Mouse (Mus musculus): ENCODE measurements around the gene Khdrbs2. TPM values are rescaled to one million over a fixed set of nuclear protein-coding genes. Genes with fewer than 3 reads are reported as not detected.
A peak's percentile ranks its signal among the peaks of the same experiment; 100 is the strongest.

Gene Khdrbs2
- total and polyA plus RNA-seq, 2 experiments from 2014 or later: 19.6 to 32.0 TPM

DNA sequence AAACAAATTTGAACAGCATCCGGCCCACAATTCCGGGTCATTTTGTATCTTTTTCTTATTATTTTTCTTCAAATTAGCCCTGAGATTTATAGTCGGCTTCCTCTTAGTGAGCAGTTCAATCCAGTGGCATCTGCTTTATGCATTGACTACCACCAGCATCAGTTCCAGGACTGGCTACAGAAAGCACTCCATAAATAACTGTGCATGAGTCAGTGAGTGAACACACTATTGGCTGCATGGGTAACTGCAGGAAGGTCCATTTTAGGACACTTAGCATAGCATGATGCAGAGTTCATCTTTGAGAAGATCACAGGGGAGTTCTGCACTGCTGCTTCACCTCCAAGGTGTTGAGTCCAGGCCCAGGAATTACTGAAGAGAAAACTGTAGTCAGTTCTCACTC is 258.0 kb downstream of the Khdrbs2 start:
- H3K4me3 ChIP-seq (ENCODE audit: low read length): no peak overlapping the region
- no peak for DNase-seq (ENCODE audit: low spot score)
- no peaks in the 10 kb centered on the region for H3K27me3 ChIP-seq (ENCODE audit: insufficient read depth, low read length)
- no peak overlapping the region for H3K27ac ChIP-seq
- no peak for TF ChIP-seq CTCF (IDR thresholded peaks at IDR 0.05; ENCODE audit: low read depth)
- H3K4me2 ChIP-seq (ENCODE audit: low read depth, low read length): no peak overlapping the region
- H3K9ac ChIP-seq (replicated peaks; ENCODE audit: low read length): no peak overlapping the region
- no peaks in the 10 kb centered on the region for H3K36me3 ChIP-seq (ENCODE audit: insufficient read depth, low read length)
- no peak for ATAC-seq
- H3K4me1 ChIP-seq (ENCODE audit: insufficient read depth, low read length): no peaks in the 10 kb centered on the region
- 92% methylated on average over 3 of the region's 3 CpGs for WGBS
- no peaks in the 10 kb centered on the region for H3K9me3 ChIP-seq (ENCODE audit: low read length)

DNA sequence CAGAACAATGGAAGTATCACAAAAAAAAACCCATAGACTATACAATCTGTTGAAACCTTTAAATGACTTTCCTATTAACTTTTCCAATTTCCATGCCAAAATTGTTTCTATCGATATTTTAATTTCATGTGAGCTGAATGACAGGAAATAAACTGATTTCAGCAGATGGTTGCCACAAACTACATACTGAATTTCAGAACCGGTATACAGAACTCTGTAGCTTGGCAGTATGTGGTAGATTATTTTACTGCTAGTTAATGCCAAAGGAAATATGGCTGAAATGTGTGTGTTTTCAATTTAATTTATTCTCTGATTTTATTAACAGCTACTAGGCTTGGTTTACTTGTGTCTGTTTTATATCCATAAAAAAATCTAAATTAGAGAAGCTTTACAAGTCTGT is 260.6 kb downstream of the Khdrbs2 start:
- no peaks in the 10 kb centered on the region for H3K36me3 ChIP-seq (ENCODE audit: insufficient read depth, low read length)
- no peak for ATAC-seq
- no peak overlapping the region for H3K27ac ChIP-seq
- H3K27me3 ChIP-seq (ENCODE audit: insufficient read depth, low read length): no peaks in the 10 kb centered on the region
- H3K9me3 ChIP-seq (ENCODE audit: low read length): no peaks in the 10 kb centered on the region
- no peak overlapping the region for H3K4me2 ChIP-seq (ENCODE audit: low read depth, low read length)
- DNase-seq (ENCODE audit: low spot score): no peak
- H3K4me1 ChIP-seq (ENCODE audit: insufficient read depth, low read length): no peaks in the 10 kb centered on the region
- WGBS: 83% methylated on average over 2 of the region's 2 CpGs
- no peak for TF ChIP-seq CTCF (IDR thresholded peaks at IDR 0.05; ENCODE audit: low read depth)
- H3K9ac ChIP-seq (replicated peaks; ENCODE audit: low read length): no peak overlapping the region
- H3K4me3 ChIP-seq (ENCODE audit: low read length): no peak overlapping the region

DNA sequence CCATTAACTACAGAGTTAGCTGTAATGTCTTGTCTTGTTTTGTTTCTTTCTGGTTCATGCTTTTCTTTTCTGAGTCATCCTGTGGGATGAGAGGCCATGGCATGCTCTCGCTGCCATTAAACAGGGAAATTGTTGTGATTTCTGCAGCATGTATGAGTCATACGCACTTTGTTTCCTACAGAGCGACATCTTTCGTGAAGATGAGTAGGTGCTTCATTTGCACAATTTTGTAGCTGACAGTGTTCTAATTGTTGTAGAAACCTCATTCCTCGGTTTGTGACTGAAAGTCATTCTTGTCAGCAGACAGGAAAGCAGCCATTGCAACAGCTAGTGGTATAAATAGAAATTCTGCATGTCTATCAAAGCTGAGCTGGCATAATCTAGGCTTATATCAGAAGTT is 271.4 kb downstream of the Khdrbs2 start:
- Histone ChIP-seq H3K4me2 (ENCODE audit: low read depth, low read length) (no peak overlapping the region), H3K4me3 (ENCODE audit: low read length) (no peak overlapping the region), H3K27ac (no peak overlapping the region), H3K9me3 (ENCODE audit: low read length) (no peaks in the 10 kb centered on the region), H3K36me3 (ENCODE audit: insufficient read depth, low read length) (no peaks in the 10 kb centered on the region), H3K9ac (replicated peaks; ENCODE audit: low read length) (no peak overlapping the region), H3K27me3 (ENCODE audit: insufficient read depth, low read length) (no peaks in the 10 kb centered on the region), H3K4me1 (ENCODE audit: insufficient read depth, low read length) (no peaks in the 10 kb centered on the region)
- ATAC-seq (no peak), DNase-seq (ENCODE audit: low spot score) (no peak)
- no peak for TF ChIP-seq CTCF (IDR thresholded peaks at IDR 0.05; ENCODE audit: low read depth)
- WGBS: 77% methylated on average over 5 of the region's 5 CpGs

DNA sequence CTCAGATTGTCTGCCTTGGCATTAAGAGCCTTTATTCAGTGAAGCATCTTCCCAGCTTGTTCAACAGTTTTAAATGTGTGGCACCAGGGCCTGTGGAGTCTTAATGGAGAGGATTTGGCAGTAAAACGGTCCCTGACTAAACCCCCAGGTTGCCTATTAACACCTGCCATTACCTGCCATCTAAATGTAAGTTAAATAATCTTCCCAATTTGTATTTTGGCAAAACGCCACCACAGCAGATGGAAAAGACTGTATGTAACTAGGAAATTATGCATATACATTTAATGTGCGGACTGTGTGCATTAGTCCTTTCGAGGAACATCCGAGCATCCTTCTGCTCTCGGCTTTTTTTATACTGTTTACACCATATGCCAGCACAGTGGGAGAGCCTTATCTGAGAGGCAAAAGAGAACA is 290.6 kb downstream of the Khdrbs2 start:
- no peaks in the 10 kb centered on the region for H3K27me3 ChIP-seq (ENCODE audit: insufficient read depth, low read length)
- ATAC-seq (peak; percentile 82), DNase-seq (ENCODE audit: low spot score) (peak; percentile 74)
- H3K27ac ChIP-seq: no peak overlapping the region
- H3K4me2 ChIP-seq (ENCODE audit: low read depth, low read length): no peak overlapping the region
- no peaks in the 10 kb centered on the region for H3K36me3 ChIP-seq (ENCODE audit: insufficient read depth, low read length)
- no peak for TF ChIP-seq CTCF (IDR thresholded peaks at IDR 0.05; ENCODE audit: low read depth)
- H3K9ac ChIP-seq (replicated peaks; ENCODE audit: low read length): no peak overlapping the region
- H3K9me3 ChIP-seq (ENCODE audit: low read length): no peaks in the 10 kb centered on the region
- WGBS: 54% methylated on average over 6 of the region's 6 CpGs
- H3K4me3 ChIP-seq (ENCODE audit: low read length): no peak overlapping the region
- H3K4me1 ChIP-seq (ENCODE audit: insufficient read depth, low read length): no peaks in the 10 kb centered on the region

DNA sequence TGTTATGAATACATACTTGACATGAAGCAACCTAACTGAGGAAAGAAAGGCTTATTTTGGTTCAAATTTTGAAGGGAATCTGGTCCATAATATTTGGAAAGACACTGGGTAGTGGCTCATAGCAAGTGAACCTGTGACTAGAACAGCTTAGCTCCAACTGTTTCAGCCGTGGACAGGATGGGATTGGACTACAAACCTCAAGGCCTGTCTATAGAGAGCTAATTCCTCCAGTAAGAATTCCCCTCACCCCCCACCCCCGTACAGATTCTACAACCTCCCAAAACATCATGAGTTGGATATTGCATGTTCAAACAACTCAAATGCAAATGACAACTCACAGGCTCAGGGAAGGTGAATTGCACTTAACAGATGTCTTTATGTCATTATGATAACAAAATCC is 298.5 kb downstream of the Khdrbs2 start:
- no peak for ATAC-seq
- no peaks in the 10 kb centered on the region for H3K36me3 ChIP-seq (ENCODE audit: insufficient read depth, low read length)
- WGBS: 79% methylated on average over 2 of the region's 2 CpGs
- H3K4me1 ChIP-seq (ENCODE audit: insufficient read depth, low read length): no peaks in the 10 kb centered on the region
- no peak overlapping the region for H3K4me3 ChIP-seq (ENCODE audit: low read length)
- no peak overlapping the region for H3K9ac ChIP-seq (replicated peaks; ENCODE audit: low read length)
- no peak overlapping the region for H3K27ac ChIP-seq
- H3K27me3 ChIP-seq (ENCODE audit: insufficient read depth, low read length): no peaks in the 10 kb centered on the region
- no peak overlapping the region for H3K4me2 ChIP-seq (ENCODE audit: low read depth, low read length)
- no peaks in the 10 kb centered on the region for H3K9me3 ChIP-seq (ENCODE audit: low read length)
- TF ChIP-seq CTCF (IDR thresholded peaks at IDR 0.05; ENCODE audit: low read depth): no peak
- no peak for DNase-seq (ENCODE audit: low spot score)

DNA sequence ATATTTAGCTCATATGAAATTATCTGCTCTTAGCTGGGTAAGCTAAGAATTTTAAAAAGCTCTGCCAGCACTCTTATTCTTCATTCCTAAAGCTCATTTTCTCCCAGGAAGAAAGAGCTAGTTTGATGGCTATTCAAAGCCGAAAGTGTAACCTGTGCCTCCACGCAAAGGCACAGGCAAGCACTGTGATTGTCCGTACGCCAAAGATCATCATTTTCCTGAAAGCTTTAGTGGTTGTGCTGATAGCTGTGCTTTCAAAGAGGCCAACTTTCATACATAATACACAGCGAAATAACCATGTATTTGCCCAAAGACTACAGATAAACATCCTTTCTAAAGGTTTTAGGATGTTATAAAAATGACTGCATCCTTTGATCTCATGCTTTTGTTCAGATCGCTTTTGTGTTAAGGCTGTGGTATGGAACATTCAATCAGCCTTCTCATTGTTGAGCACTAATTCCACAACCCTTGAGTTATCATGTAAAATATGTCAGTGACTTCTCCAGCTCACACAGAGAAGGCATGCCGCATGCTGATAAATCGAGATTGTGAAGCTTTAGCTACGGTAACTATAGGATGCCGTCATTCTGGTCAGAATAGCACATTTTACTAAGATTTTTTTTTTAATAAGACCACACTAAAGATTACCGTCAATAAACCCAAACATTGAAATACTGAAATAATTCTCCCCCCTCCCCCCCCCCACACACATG is 299.1 kb downstream of the Khdrbs2 start:
- no peaks in the 10 kb centered on the region for H3K9me3 ChIP-seq (ENCODE audit: low read length)
- H3K36me3 ChIP-seq (ENCODE audit: insufficient read depth, low read length): no peaks in the 10 kb centered on the region
- 57% methylated on average over 11 of the region's 11 CpGs for WGBS
- no peak overlapping the region for H3K27ac ChIP-seq
- no peak overlapping the region for H3K9ac ChIP-seq (replicated peaks; ENCODE audit: low read length)
- no peaks in the 10 kb centered on the region for H3K4me1 ChIP-seq (ENCODE audit: insufficient read depth, low read length)
- no peak for TF ChIP-seq CTCF (IDR thresholded peaks at IDR 0.05; ENCODE audit: low read depth)
- no peak overlapping the region for H3K4me3 ChIP-seq (ENCODE audit: low read length)
- no peaks in the 10 kb centered on the region for H3K27me3 ChIP-seq (ENCODE audit: insufficient read depth, low read length)
- DNase-seq (ENCODE audit: low spot score): no peak
- ATAC-seq: no peak
- H3K4me2 ChIP-seq (ENCODE audit: low read depth, low read length): no peak overlapping the region

DNA sequence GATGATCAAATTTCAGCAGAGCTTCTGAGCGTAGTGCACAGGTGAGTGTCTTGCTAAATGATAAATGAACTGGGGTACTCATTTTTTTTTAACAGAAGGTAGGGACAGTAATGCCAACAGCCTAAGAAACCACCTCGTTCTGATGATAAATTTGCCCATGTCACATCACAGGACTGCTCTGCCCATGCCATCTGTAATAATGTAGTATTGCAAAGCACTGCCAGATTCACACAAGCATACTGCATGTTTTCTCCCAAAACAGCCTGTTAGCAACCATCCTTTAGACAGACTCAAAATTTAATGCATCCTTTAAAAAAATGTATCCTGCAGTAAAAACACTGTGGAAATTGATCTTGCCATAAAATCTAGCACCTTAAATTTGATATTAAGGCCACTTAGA is 315.4 kb downstream of the Khdrbs2 start:
- H3K9ac ChIP-seq (replicated peaks; ENCODE audit: low read length): no peak overlapping the region
- no peak for ATAC-seq
- WGBS: 76% methylated on average over 2 of the region's 2 CpGs

More for the DNA sequence above, 315.4 kb downstream of the Khdrbs2 start:
- Histone ChIP-seq H3K4me3 (ENCODE audit: low read length) (no peak overlapping the region), H3K4me1 (ENCODE audit: insufficient read depth, low read length) (no peaks in the 10 kb centered on the region), H3K9me3 (ENCODE audit: low read length) (no peaks in the 10 kb centered on the region), H3K4me2 (ENCODE audit: low read depth, low read length) (no peak overlapping the region), H3K27ac (no peak overlapping the region), H3K36me3 (ENCODE audit: insufficient read depth, low read length) (no peaks in the 10 kb centered on the region), H3K27me3 (ENCODE audit: insufficient read depth, low read length) (no peaks in the 10 kb centered on the region)
- no peak for DNase-seq (ENCODE audit: low spot score)
- no peak for TF ChIP-seq CTCF (IDR thresholded peaks at IDR 0.05; ENCODE audit: low read depth)
